Mouse (Mus musculus): ENCODE measurements around the gene Map3k7cl. TPM values are rescaled to one million over a fixed set of nuclear protein-coding genes. Genes with fewer than 3 reads are reported as not detected.

Gene Map3k7cl
- 0.39 and 0.66 TPM in 2 replicates for polyA plus RNA-seq (2014; fragmentation: Nextera tagmentation; extraction: Ambion mirVana)

GRCm38 (mm10) chr16:87552907-87553691 is at the start of gene Map3k7cl:
TSS of gene Map3k7cl (plus strand) at chr16:87553330.
- no peaks in the 10 kb centered on the region for H3K27me3 ChIP-seq (ENCODE audit: control insufficient read depth, insufficient read depth, low read length)
- no peak for ATAC-seq (ENCODE audit: insufficient number of reproducible peaks, insufficient read depth, low FRiP score, low read depth)
- H3K27ac ChIP-seq (ENCODE audit: low read length) = 0 out of 2 replicates have a peak within 1 kb of the TSS, but pooled peaks have one; percentile 39
- no peak within 1 kb of the TSS for H3K4me2 ChIP-seq (replicated peaks; ENCODE audit: low read depth, low read length)
- H3K9ac ChIP-seq (replicated peaks; ENCODE audit: low read depth, low read length) = no peak within 1 kb of the TSS
- no peaks in the 10 kb centered on the region for H3K9me3 ChIP-seq (ENCODE audit: control insufficient read depth, low read depth, low read length)
- WGBS = 68% methylated on average over 24 of the region's 24 CpGs
- H3K4me3 ChIP-seq (ENCODE audit: low read depth, low read length) = no peak within 1 kb of the TSS
- no peaks in the 10 kb centered on the region for H3K4me1 ChIP-seq (ENCODE audit: control insufficient read depth, insufficient read depth, low read length)
- H3K36me3 ChIP-seq (ENCODE audit: control insufficient read depth, insufficient read depth, low read length) = no peaks in the 10 kb centered on the region

GRCm38 (mm10) chr16:87511706-87512105 is 41.4 kb upstream of the Map3k7cl start:
- H3K4me1 ChIP-seq (ENCODE audit: control insufficient read depth, insufficient read depth, low read length) = no peaks in the 10 kb centered on the region
- H3K36me3 ChIP-seq (ENCODE audit: control insufficient read depth, insufficient read depth, low read length) = no peaks in the 10 kb centered on the region
- WGBS = 79% methylated on average over 5 of the region's 5 CpGs
- H3K9ac ChIP-seq (replicated peaks; ENCODE audit: low read depth, low read length) = no peak overlapping the region
- H3K9me3 ChIP-seq (ENCODE audit: control insufficient read depth, low read depth, low read length) = no peaks in the 10 kb centered on the region
- H3K4me2 ChIP-seq (replicated peaks; ENCODE audit: low read depth, low read length) = no peak overlapping the region
- ATAC-seq (ENCODE audit: insufficient number of reproducible peaks, insufficient read depth, low FRiP score, low read depth) = no peak
- H3K27ac ChIP-seq (ENCODE audit: low read length) = no peak overlapping the region
- H3K27me3 ChIP-seq (ENCODE audit: control insufficient read depth, insufficient read depth, low read length) = no peaks in the 10 kb centered on the region
- no peak overlapping the region for H3K4me3 ChIP-seq (ENCODE audit: low read depth, low read length)

- Histone ChIP-seq H3K36me3 (ENCODE audit: control insufficient read depth, insufficient read depth, low read length) (no peaks in the 10 kb centered on the region), H3K4me1 (ENCODE audit: control insufficient read depth, insufficient read depth, low read length) (no peaks in the 10 kb centered on the region), H3K4me2 (replicated peaks; ENCODE audit: low read depth, low read length) (no peak overlapping the region), H3K27ac (ENCODE audit: low read length) (no peak overlapping the region), H3K4me3 (ENCODE audit: low read depth, low read length) (no peak overlapping the region), H3K9ac (replicated peaks; ENCODE audit: low read depth, low read length) (no peak overlapping the region), H3K27me3 (ENCODE audit: control insufficient read depth, insufficient read depth, low read length) (no peaks in the 10 kb centered on the region), H3K9me3 (ENCODE audit: control insufficient read depth, low read depth, low read length) (no peaks in the 10 kb centered on the region)
- ATAC-seq (ENCODE audit: insufficient number of reproducible peaks, insufficient read depth, low FRiP score, low read depth) = no peak
- WGBS = 93% methylated on average over 14 of the region's 14 CpGs
Measured at GRCm38 (mm10) chr16:87512331-87512730, 40.8 kb upstream of the Map3k7cl start.

GRCm38 (mm10) chr16:87524228-87524627 is 28.9 kb upstream of the Map3k7cl start:
- ATAC-seq (ENCODE audit: insufficient number of reproducible peaks, insufficient read depth, low FRiP score, low read depth) = no peak
- no peaks in the 10 kb centered on the region for H3K9me3 ChIP-seq (ENCODE audit: control insufficient read depth, low read depth, low read length)
- H3K36me3 ChIP-seq (ENCODE audit: control insufficient read depth, insufficient read depth, low read length) = no peaks in the 10 kb centered on the region
- H3K27ac ChIP-seq (ENCODE audit: low read length) = no peak overlapping the region
- H3K4me3 ChIP-seq (ENCODE audit: low read depth, low read length) = no peak overlapping the region
- no peak overlapping the region for H3K4me2 ChIP-seq (replicated peaks; ENCODE audit: low read depth, low read length)
- H3K9ac ChIP-seq (replicated peaks; ENCODE audit: low read depth, low read length) = no peak overlapping the region
- 70% methylated on average over 5 of the region's 5 CpGs for WGBS
- no peaks in the 10 kb centered on the region for H3K4me1 ChIP-seq (ENCODE audit: control insufficient read depth, insufficient read depth, low read length)
- H3K27me3 ChIP-seq (ENCODE audit: control insufficient read depth, insufficient read depth, low read length) = no peaks in the 10 kb centered on the region

GRCm38 (mm10) chr16:87527553-87528249 is 25.4 kb upstream of the Map3k7cl start:
- no peak overlapping the region for H3K27ac ChIP-seq (ENCODE audit: low read length)
- no peak overlapping the region for H3K9ac ChIP-seq (replicated peaks; ENCODE audit: low read depth, low read length)
- WGBS = 40% methylated on average over 8 of the region's 8 CpGs
- H3K9me3 ChIP-seq (ENCODE audit: control insufficient read depth, low read depth, low read length) = no peaks in the 10 kb centered on the region
- ATAC-seq (ENCODE audit: insufficient number of reproducible peaks, insufficient read depth, low FRiP score, low read depth) = no peak
- H3K4me3 ChIP-seq (ENCODE audit: low read depth, low read length) = no peak overlapping the region
- no peaks in the 10 kb centered on the region for H3K4me1 ChIP-seq (ENCODE audit: control insufficient read depth, insufficient read depth, low read length)
- no peak overlapping the region for H3K4me2 ChIP-seq (replicated peaks; ENCODE audit: low read depth, low read length)
- H3K36me3 ChIP-seq (ENCODE audit: control insufficient read depth, insufficient read depth, low read length) = no peaks in the 10 kb centered on the region
- H3K27me3 ChIP-seq (ENCODE audit: control insufficient read depth, insufficient read depth, low read length) = no peaks in the 10 kb centered on the region

GRCm38 (mm10) chr16:87528755-87529154 is 24.4 kb upstream of the Map3k7cl start:
- H3K36me3 ChIP-seq (ENCODE audit: control insufficient read depth, insufficient read depth, low read length) = no peaks in the 10 kb centered on the region
- no peak for ATAC-seq (ENCODE audit: insufficient number of reproducible peaks, insufficient read depth, low FRiP score, low read depth)
- H3K9me3 ChIP-seq (ENCODE audit: control insufficient read depth, low read depth, low read length) = no peaks in the 10 kb centered on the region
- H3K4me2 ChIP-seq (replicated peaks; ENCODE audit: low read depth, low read length) = no peak overlapping the region
- H3K4me3 ChIP-seq (ENCODE audit: low read depth, low read length) = no peak overlapping the region
- 56% methylated on average over 10 of the region's 10 CpGs for WGBS
- H3K4me1 ChIP-seq (ENCODE audit: control insufficient read depth, insufficient read depth, low read length) = no peaks in the 10 kb centered on the region
- H3K27ac ChIP-seq (ENCODE audit: low read length) = no peak overlapping the region
- H3K27me3 ChIP-seq (ENCODE audit: control insufficient read depth, insufficient read depth, low read length) = no peaks in the 10 kb centered on the region
- H3K9ac ChIP-seq (replicated peaks; ENCODE audit: low read depth, low read length) = no peak overlapping the region

- Histone ChIP-seq H3K4me1 (ENCODE audit: control insufficient read depth, insufficient read depth, low read length) (no peaks in the 10 kb centered on the region), H3K4me3 (ENCODE audit: low read depth, low read length) (no peak overlapping the region), H3K36me3 (ENCODE audit: control insufficient read depth, insufficient read depth, low read length) (no peaks in the 10 kb centered on the region), H3K4me2 (replicated peaks; ENCODE audit: low read depth, low read length) (no peak overlapping the region), H3K27ac (ENCODE audit: low read length) (no peak overlapping the region), H3K9me3 (ENCODE audit: control insufficient read depth, low read depth, low read length) (no peaks in the 10 kb centered on the region), H3K27me3 (ENCODE audit: control insufficient read depth, insufficient read depth, low read length) (no peaks in the 10 kb centered on the region), H3K9ac (replicated peaks; ENCODE audit: low read depth, low read length) (no peak overlapping the region)
- ATAC-seq (ENCODE audit: insufficient number of reproducible peaks, insufficient read depth, low FRiP score, low read depth) = no peak
- WGBS = 50% methylated on average over 2 of the region's 2 CpGs
Measured at GRCm38 (mm10) chr16:87548348-87548747, 4.8 kb upstream of the Map3k7cl start.

- H3K4me3 ChIP-seq (ENCODE audit: low read depth, low read length) = no peak overlapping the region
- no peaks in the 10 kb centered on the region for H3K27me3 ChIP-seq (ENCODE audit: control insufficient read depth, insufficient read depth, low read length)
- ATAC-seq (ENCODE audit: insufficient number of reproducible peaks, insufficient read depth, low FRiP score, low read depth) = peak; percentile 78; the same call in 1 of the 2 replicates
- H3K27ac ChIP-seq (ENCODE audit: low read length) = no peak overlapping the region
- no peak overlapping the region for H3K4me2 ChIP-seq (replicated peaks; ENCODE audit: low read depth, low read length)
- H3K4me1 ChIP-seq (ENCODE audit: control insufficient read depth, insufficient read depth, low read length) = no peaks in the 10 kb centered on the region
- H3K9me3 ChIP-seq (ENCODE audit: control insufficient read depth, low read depth, low read length) = no peaks in the 10 kb centered on the region
- no peaks in the 10 kb centered on the region for H3K36me3 ChIP-seq (ENCODE audit: control insufficient read depth, insufficient read depth, low read length)
- H3K9ac ChIP-seq (replicated peaks; ENCODE audit: low read depth, low read length) = no peak overlapping the region
- WGBS = 26% methylated on average over 8 of the region's 8 CpGs
Measured at GRCm38 (mm10) chr16:87556320-87556719, 3.2 kb downstream of the Map3k7cl start.

Measured in stomach, embryonic 14.5 days (tissue).